Mouse (Mus musculus): Measurements from ENCODE around the gene Fam83f.

Fam83f gene

GRCm38 (mm10) chr15:80744667-80745422, 73.2 kb downstream of the Fam83f start:
- DNase-seq, result no peak

- no peak for DNase-seq
Measured at GRCm38 (mm10) chr15:80748979-80749378, 77.3 kb downstream of the Fam83f start.
